Mouse (Mus musculus) layer of hippocampus, postnatal 25 days (tissue): ENCODE measurements around the gene Mllt3. TPM values are rescaled to one million over a fixed set of nuclear protein-coding genes. Genes with fewer than 3 reads are reported as not detected.

Experiments
- DNase-seq, 2 experiments: peaks; one replicate each; pipeline ENCODE4 v3.0.0; 2022; ENCODE audit warnings: mixed read lengths in 2 of 2, low spot score in 1 of 2; ENCODE audit errors: extremely low spot score in 1 of 2
- total RNA-seq, 2 experiments: library from RNA; stranded (reverse); gene quantifications; 2 replicates each; pipeline ENCODE4 v1.2.3; 2021

Mllt3 gene
- total RNA-seq, 2 experiments from 2014 or later: 41.1 to 49.8 TPM

DNA sequence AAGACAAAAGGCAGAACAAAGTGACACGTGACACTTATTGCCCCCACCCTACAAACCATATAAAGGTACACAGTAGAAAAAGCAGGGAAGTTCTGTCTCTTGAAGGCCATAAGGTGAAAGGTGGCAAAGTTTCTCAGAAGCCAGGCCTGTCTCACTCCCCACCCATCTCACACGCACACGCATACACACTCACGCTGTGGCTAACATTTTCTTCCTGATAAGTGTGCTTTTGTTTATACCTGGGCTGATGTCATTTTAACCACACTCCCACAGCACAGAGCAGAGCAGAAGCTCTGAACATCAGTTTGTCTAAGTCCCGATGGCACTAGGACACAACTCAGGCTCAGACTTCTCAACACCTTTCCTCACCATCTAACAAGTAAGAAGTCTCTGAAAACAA lies 196.9 kb downstream of the Mllt3 start:
- no peak for DNase-seq

- no peak for DNase-seq
Measured at GRCm38 (mm10) chr4:87835191-87835590, 198.0 kb downstream of the Mllt3 start.

- no peak for DNase-seq
Measured at GRCm38 (mm10) chr4:87834310-87834709, 198.9 kb downstream of the Mllt3 start.

DNA sequence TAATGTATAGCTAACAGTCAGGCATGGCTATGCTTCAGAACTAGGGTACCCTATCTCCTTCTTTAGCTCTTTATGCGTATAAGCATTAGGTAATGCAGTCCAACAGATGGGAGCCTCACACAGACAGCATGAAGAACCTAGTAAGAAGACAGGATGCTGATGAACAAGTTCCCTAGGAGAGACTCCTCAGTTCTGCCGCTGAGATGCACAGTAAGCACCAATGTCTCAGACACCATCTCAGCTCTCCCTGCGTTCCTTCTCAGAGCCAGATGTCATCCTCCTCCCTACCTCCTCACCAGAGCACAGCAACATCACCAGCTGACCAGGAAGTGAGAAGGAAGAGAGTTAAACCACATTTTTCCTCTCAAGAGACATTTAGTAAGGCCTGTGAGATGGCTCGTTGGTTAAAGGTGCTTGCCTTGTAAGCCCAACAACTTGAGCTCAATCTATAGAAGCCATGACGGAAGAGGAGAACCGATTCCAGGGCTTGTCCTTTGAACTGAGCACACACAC lies 202.3 kb downstream of the Mllt3 start:
- no peak for DNase-seq

- no peak for DNase-seq
Measured at GRCm38 (mm10) chr4:87829426-87830063, 203.6 kb downstream of the Mllt3 start.

GRCm38 (mm10) chr4:87826336-87826735 lies 206.8 kb downstream of the Mllt3 start:
- DNase-seq: no peak

GRCm38 (mm10) chr4:87823623-87824022 lies 209.5 kb downstream of the Mllt3 start:
- no peak for DNase-seq

GRCm38 (mm10) chr4:87823191-87823590 lies 210.0 kb downstream of the Mllt3 start:
- DNase-seq: no peak

- DNase-seq: no peak
Measured at GRCm38 (mm10) chr4:87820911-87821310, 212.3 kb downstream of the Mllt3 start.

DNA sequence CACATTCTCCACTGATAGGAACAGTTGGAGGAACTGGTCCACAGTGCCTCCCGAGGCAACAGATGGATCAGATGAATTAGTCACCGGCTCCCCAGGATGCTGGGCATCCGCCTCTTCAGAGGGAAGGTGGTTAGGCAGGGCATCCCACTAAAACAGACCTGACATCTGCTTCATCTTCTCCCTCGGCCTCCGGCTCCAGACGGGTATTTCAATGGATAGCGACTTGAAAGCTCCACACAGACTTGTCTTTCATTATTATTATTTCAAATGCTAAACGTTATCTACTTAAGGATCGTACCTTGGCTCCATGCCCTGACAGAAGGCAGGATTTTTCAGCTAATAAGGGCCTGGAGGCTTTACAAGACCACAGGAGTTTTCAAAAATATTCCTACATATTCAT lies 214.0 kb downstream of the Mllt3 start:
- no peak for DNase-seq

GRCm38 (mm10) chr4:87818276-87818675 lies 214.9 kb downstream of the Mllt3 start:
- DNase-seq: no peak

- DNase-seq: no peak
Measured at GRCm38 (mm10) chr4:87815465-87816108, 217.6 kb downstream of the Mllt3 start.

GRCm38 (mm10) chr4:87811899-87812298 lies 221.3 kb downstream of the Mllt3 start:
- DNase-seq: no peak

DNA sequence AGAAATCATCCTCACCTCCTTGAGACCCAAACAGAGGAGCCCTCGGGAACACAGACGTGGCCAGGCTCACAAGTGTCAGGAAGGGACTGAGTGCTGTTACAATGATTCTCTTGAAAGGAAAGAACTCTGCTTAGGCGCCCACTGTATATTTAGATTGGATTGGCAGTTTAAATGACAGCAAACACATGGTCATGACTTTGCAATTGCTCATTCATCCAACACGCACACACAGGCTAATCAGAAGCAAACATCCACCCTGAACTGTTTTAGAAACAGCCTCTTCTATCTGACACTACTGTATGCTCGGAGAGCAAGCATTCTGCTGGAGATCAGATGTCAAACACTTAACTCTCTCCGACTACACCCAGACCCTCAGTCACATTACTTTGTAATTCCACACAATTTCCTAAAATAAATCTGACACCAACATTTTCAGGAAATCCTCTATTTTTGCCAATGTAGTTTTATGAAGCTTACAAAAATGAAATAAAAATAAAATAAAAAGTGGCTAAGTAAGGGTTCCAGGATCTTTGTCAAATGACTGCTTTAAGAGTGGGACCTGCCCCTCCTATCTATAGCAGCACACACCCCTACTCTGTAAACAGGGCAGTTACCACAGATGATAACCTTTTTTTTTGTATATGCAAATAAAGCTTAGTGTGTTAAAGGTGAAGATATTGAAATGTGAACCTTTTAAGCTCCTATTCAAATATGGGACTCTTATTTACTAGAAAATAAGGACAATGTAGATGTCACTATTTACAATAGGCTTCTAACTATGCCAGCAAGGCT lies 226.8 kb downstream of the Mllt3 start:
- no peak for DNase-seq

- DNase-seq: no peak
Measured at GRCm38 (mm10) chr4:87804576-87804975, 228.6 kb downstream of the Mllt3 start.

- no peak for DNase-seq
Measured at GRCm38 (mm10) chr4:87803313-87803712, 229.9 kb downstream of the Mllt3 start.

DNA sequence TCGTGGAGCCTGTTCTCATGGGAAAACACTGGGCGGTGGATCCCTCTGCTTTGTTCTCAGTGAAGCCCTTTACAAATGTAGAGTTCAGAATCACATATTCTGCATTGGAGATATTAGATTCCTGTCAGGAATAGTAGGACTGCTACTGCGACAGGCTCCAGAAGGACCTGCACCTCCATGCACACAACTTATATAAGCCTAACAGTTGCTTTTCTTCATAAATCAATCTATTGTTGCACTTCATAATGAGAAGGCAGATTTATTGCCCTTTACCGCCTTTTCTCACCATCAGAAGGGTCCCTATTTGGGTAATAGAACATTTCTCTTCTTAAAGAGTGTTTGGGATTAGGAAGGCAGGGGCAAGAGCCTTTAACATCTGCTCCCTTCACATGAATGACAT lies 231.0 kb downstream of the Mllt3 start:
- no peak for DNase-seq

DNA sequence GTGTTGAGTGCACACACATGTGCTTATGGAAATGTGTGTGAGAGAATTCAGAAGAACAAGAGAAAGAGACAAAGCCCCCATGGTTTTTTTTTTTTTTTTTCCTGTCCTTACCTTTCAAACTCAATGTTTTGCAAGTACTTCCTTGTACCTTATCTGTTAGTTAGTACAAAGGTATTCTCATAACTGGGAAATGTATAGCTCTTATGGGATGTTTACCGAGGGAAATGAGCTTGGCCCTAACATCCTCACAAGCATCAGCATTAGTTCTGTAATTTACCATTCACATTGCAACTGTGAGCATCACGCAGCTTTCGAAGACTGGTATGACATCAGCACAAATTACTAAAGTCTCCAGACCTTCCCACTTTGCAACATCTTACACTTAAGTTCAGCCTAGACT lies 231.8 kb downstream of the Mllt3 start:
- DNase-seq: no peak

GRCm38 (mm10) chr4:87800276-87800675 lies 232.9 kb downstream of the Mllt3 start:
- no peak for DNase-seq

- DNase-seq: no peak
Measured at GRCm38 (mm10) chr4:87799418-87799817, 233.7 kb downstream of the Mllt3 start.

- no peak for DNase-seq
Measured at GRCm38 (mm10) chr4:87795261-87795660, 237.9 kb downstream of the Mllt3 start.
